Mouse (Mus musculus) E14TG2a.4 (cell line): ENCODE data around the gene Cngb1.

ENCODE experiments used
- H3K27me3 ChIP-seq: 2 replicates; pipeline ENCODE4 v1.6.1; 2014; ENCODE audit warnings: low read length, control low read depth; ENCODE audit not compliant: insufficient read depth
- H3K36me3 ChIP-seq: 2 replicates; pipeline ENCODE4 v1.6.1; 2014; ENCODE audit warnings: low read length, control low read depth; ENCODE audit not compliant: insufficient read depth
- H3K4me1 ChIP-seq: replicated peaks from 2 replicates; pipeline ENCODE4 v1.6.1; 2014; ENCODE audit warnings: low read depth, low read length, control low read depth
- H3K4me3 ChIP-seq: replicated peaks from 2 replicates; pipeline ENCODE4 v1.5.1; 2014; ENCODE audit warnings: mild to moderate bottlenecking, low read length
- H3K9me3 ChIP-seq: 2 replicates; pipeline ENCODE4 v1.6.1; 2014; ENCODE audit warnings: low read length, control low read depth
- CTCF ChIP-seq: conservative IDR thresholded peaks from 2 replicates; pipeline ENCODE4 v1.5.1; 2014; ENCODE audit warnings: low read length
- NANOG ChIP-seq: IDR thresholded peaks from 2 replicates; pipeline ENCODE4 v1.6.1; 2014; ENCODE audit warnings: borderline replicate concordance, low read length, mixed read lengths
- POU5F1 ChIP-seq: IDR thresholded peaks from 2 replicates; pipeline ENCODE4 v1.6.1; 2014; ENCODE audit warnings: low read length, borderline replicate concordance

Cngb1 gene

DNA sequence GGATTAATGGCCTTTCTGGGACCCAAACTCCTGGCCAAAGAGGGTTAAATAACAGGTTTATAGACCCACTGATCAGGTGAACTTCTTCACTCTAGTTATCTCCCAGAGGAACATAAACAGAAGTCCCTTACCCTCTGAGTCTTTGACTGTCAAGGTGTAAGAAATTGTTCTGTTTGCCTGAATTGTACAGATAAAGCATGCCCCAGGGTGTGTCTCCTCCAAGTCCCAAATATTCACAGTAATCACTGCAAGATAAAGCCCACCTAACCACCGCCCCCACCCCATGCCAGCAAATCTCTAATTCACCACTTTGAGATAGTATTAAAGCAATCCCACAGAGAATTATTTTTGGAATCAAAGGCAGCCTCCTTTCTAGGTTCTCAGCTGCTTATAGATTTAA is 24.0 kb upstream of the Cngb1 start:
- H3K27me3 ChIP-seq: peaks cover 53% of the 10 kb centered on the region
- peaks cover 56% of the 10 kb centered on the region for H3K36me3 ChIP-seq
- no peaks in the 10 kb centered on the region for H3K9me3 ChIP-seq
- H3K4me3 ChIP-seq: no peak overlapping the region
- peaks cover 54% of the 10 kb centered on the region for H3K4me1 ChIP-seq
- TF ChIP-seq NANOG (no peak), POU5F1 (no peak), CTCF (no peak)

GRCm38 (mm10) chr8:95327866-95328465 is 21.6 kb upstream of the Cngb1 start:
- peak overlapping the region; percentile 66 for H3K4me3 ChIP-seq
- H3K36me3 ChIP-seq: peaks cover 38% of the 10 kb centered on the region
- H3K9me3 ChIP-seq: no peaks in the 10 kb centered on the region
- TF ChIP-seq NANOG (no peak), CTCF (no peak), POU5F1 (no peak)
- peaks cover 52% of the 10 kb centered on the region for H3K4me1 ChIP-seq
- peaks cover 77% of the 10 kb centered on the region for H3K27me3 ChIP-seq

- Histone ChIP-seq H3K9me3 (no peaks in the 10 kb centered on the region), H3K4me1 (peaks cover 45% of the 10 kb centered on the region), H3K36me3 (peaks cover 38% of the 10 kb centered on the region), H3K27me3 (peaks cover 88% of the 10 kb centered on the region), H3K4me3 (no peak overlapping the region)
- TF ChIP-seq NANOG (no peak), CTCF (no peak), POU5F1 (no peak)
Observed at GRCm38 (mm10) chr8:95326822-95327221, 20.4 kb upstream of the Cngb1 start.

DNA sequence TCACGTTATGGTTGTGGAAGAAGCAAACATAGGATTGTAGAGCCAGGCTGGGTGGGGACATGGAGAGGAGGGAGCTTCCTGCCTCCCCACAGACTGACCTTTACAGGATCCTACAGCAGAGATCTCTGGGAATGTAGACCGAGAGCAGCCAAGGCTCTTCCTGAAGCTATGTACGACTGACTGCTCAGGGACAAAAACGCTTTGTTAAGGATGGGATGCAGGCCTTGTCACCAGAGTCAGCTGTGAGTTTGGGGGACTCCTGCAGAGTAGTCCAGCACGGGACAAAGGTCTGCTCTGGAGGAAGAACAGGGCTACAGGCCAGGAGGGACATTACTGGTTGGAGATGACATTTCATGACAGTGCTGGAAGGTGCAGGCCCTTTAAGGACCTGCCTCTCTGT is 18.3 kb upstream of the Cngb1 start:
- TF ChIP-seq NANOG: no peak
- TF ChIP-seq CTCF: no peak
- no peak for TF ChIP-seq POU5F1
- H3K9me3 ChIP-seq: no peaks in the 10 kb centered on the region
- peaks cover 98% of the 10 kb centered on the region for H3K27me3 ChIP-seq
- no peak overlapping the region for H3K4me3 ChIP-seq
- H3K4me1 ChIP-seq: peaks cover 43% of the 10 kb centered on the region
- H3K36me3 ChIP-seq: peaks cover 31% of the 10 kb centered on the region

- Histone ChIP-seq H3K4me3 (no peak overlapping the region), H3K27me3 (peaks cover 97% of the 10 kb centered on the region), H3K36me3 (peaks cover 21% of the 10 kb centered on the region), H3K4me1 (peaks cover 32% of the 10 kb centered on the region), H3K9me3 (no peaks in the 10 kb centered on the region)
- TF ChIP-seq POU5F1: no peak
- TF ChIP-seq CTCF: no peak
- no peak for TF ChIP-seq NANOG
Observed at GRCm38 (mm10) chr8:95323201-95323600, 16.8 kb upstream of the Cngb1 start.

GRCm38 (mm10) chr8:95320224-95321139 is 14.1 kb upstream of the Cngb1 start:
- TF ChIP-seq POU5F1 (no peak), NANOG (no peak), CTCF (no peak)
- Histone ChIP-seq H3K36me3 (peaks cover 1% of the 10 kb centered on the region; the same call in 1 of the 2 replicates), H3K4me3 (peak overlapping the region; percentile 81), H3K9me3 (no peaks in the 10 kb centered on the region), H3K27me3 (peaks cover 79% of the 10 kb centered on the region), H3K4me1 (peaks cover 22% of the 10 kb centered on the region)

DNA sequence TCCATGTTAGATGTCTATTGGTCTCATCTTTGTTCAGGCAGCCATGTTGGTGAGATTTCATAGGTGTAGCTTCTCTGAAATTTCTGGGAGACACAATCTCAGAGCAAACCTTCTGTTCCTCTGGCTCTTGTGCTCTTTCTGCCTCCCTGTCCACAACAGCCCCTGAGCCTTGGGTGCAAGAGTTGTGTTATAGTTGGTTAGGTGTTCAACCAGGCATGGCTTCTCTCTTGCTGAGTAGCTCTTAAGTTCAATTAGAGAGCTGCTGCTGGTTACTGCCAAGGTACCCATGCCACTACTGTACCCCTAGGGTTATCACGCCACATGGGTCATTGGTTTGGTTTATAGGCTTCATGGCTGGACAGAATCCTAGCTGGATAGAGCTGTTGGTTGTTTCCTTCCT is 9.0 kb upstream of the Cngb1 start:
- Histone ChIP-seq H3K36me3 (no peaks in the 10 kb centered on the region), H3K9me3 (no peaks in the 10 kb centered on the region), H3K4me3 (no peak overlapping the region), H3K27me3 (peaks cover 39% of the 10 kb centered on the region), H3K4me1 (peaks cover 25% of the 10 kb centered on the region)
- TF ChIP-seq NANOG (no peak), POU5F1 (no peak), CTCF (no peak)

DNA sequence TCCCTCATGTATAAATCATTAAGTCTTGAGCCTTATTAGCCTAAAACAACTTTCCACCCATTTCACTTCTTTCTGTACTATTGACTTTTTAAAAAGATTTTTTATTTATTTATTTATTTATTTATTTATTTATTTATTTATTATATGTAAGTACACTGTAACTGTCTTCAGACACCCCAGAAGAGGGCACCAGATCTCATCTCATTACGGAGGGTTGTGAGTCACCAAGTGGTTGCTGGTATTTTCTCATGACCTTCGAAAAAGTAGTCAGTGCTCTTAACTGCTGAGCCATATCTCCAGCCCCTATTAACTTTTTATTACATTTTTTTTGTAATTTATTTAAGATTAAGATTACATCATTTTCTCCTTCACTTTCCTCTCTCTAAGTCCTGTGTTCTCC is 8.3 kb upstream of the Cngb1 start:
- H3K27me3 ChIP-seq: peaks cover 33% of the 10 kb centered on the region
- H3K4me1 ChIP-seq: peaks cover 22% of the 10 kb centered on the region
- TF ChIP-seq POU5F1 (no peak), CTCF (no peak), NANOG (no peak)
- no peak overlapping the region for H3K4me3 ChIP-seq
- no peaks in the 10 kb centered on the region for H3K9me3 ChIP-seq
- no peaks in the 10 kb centered on the region for H3K36me3 ChIP-seq
